Mouse (Mus musculus) cerebellum, adult (tissue): Measurements from ENCODE around the gene Isg15.

Source experiments
- ATAC-seq: cut with Nextera tagmentation; 2 replicates; pipeline ENCODE4 v1.9.2; 2017; ENCODE audit warnings: mild to moderate bottlenecking, moderate library complexity, mixed read lengths; ENCODE audit not compliant: insufficient number of reproducible peaks, low FRiP score, low TSS enrichment

The Isg15 gene

GRCm38 (mm10) chr4:156200623-156201475 lies at the start of gene Isg15:
Gene Isg15 (minus strand): TSS chr4:156200818.
- no peak for ATAC-seq

DNA sequence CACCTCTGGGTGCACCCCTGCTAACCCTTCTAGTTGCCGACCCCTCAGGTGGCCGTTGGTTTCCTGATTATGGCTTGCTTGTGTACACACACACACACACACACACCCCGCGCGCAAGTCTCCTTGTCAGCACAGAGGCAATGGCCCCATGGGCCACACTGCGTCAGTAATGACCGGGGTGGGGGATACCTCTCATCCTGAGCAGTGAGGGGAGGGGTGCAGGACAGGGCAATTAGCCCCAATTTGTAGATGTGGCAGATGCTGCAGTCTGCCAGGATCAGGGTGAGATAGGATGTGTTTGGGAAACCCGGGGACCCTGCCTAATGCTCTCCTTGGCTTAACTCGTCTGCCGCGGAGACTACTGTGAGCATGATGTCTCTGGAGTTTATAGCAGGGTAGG lies 48.9 kb upstream of the Isg15 start:
- no peak for ATAC-seq

- ATAC-seq = no peak
These were observed 36.2 kb upstream of the Isg15 start for GRCm38 (mm10) chr4:156236651-156237447.

DNA sequence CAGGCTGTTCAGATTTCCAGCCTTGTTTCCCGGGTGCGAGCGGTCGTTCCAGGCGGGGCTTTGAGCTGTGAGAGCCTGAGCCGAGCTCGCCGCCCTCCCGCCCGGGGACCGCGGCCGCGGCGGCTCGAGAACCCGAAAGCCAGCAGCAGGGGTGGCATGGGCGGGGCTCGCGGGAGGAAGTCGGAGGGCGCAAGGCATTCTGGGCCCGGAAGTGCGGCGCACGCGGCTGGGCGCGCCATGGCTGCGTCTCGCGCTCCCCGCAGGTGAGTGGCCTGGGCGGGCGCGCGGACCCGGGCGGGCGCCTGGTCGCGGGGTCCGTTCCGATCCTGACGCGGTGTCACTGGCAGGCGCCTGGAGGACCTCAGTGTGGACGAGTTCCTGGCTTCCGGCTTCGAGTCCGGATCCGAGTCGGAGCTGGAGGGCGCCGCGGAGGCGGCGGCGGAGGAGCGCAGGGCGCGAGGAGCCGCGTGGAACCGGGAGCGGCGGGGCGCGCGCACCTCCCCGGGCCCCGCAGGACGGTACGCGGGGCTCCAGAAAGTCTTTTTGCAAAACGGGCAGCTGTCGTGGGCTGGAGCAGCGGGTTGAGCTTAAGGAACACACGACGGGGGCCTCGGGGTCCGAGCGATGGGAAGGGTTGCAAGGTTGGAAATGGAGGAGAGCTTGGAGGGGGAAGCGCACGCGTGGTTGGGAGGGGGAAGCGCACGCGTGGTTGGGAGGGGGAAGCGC lies 35.4 kb upstream of the Isg15 start, which contains the start of gene Noc2l:
Noc2l (plus strand) TSS at position 203 of the 726 bp plus-strand sequence.
- ATAC-seq = peak; percentile 82

- peak; percentile 3; the same call in 1 of the 2 replicates for ATAC-seq
These were observed 34.7 kb upstream of the Isg15 start for GRCm38 (mm10) chr4:156235360-156235770.

- ATAC-seq = peak; percentile 52; the same call in 1 of the 2 replicates
These were observed 34.1 kb upstream of the Isg15 start, which contains the start of gene Plekhn1 for GRCm38 (mm10) chr4:156234701-156235213. Gene Plekhn1 (minus strand): TSS chr4:156234857.

DNA sequence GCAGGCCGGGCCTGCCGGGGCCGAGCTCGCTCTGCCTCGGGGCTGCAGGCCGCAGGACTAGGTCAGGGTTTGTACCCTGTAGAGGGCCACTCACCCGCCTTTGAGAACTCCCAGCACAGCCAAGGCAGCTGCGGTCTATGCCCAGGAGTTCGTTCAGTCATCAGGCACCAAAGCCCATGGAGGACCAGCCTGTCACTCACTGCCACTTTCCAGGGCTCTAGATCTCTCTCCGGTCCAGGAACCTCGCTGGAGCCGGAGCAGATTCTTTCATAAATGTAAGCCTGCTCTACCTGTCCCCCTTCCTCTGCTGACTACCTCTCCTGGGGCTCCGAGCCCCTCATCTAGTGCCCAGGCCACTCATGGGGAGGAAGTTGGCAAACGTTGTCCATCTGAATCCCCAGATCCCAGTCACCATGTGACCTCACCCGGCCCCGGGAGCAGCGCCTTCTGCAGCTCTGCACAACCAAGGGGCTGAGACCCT lies 33.4 kb upstream of the Isg15 start:
- no peak for ATAC-seq

DNA sequence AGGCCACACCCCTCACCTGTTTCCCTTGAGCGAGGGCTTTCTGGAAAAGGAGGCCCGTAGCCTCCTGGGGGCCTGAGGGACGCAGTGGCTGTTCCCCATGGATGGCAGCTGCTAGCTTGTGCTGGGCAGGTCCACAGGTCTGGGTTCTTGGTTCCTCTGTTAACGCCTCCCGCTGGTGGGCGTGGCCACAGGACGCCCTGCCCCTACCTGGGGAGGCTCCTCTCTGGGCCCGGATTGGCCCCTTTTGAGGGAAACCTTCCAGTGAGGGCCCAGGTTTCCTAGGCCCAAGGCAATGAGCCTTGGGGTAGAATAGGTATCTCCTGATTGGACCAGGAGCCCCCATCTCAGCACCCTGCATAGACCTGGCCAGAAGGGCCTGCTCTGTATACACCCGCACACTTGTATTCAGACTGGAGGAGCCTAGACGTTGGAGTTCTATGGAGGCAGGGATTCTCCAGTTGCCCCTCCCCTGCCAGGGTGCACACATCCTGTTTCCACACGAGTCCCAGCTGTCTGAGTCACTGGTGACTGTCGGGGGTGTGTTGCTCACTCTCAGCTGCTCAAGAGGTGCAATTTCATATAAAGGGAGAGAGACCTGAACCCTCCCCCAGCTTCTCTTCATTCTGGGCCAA lies 27.9 kb upstream of the Isg15 start:
- ATAC-seq = no peak

DNA sequence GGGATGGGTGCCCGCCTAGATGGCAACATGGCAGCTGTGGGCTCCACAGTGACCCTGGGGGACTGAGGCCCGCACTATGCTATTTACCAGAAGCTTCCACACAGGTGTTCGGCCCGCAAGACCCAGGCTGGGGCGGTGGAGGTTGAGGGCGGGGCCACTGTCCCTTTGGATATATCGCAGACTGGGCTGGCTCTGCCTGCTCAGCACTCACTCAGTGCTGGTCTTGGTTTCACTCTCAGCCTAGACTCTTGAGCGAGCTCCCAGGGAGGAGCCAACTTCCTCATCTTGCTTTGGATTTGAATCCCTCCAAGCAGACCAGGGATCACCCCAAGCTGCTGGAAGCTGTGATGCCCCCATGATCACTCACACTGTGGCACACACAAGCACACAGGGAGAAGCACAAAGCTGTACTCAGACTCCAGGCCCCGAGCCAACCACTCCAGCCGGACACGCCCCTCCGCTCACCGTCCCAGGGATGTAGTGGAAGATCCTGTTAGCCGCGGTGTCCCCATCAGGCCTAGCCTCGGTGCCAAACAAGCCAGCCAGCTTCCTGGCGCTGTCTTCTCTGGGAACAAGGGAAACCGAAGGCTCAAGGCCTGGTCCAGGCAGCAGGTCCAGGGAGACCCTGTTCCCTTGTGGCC lies 27.3 kb upstream of the Isg15 start:
- no peak for ATAC-seq

DNA sequence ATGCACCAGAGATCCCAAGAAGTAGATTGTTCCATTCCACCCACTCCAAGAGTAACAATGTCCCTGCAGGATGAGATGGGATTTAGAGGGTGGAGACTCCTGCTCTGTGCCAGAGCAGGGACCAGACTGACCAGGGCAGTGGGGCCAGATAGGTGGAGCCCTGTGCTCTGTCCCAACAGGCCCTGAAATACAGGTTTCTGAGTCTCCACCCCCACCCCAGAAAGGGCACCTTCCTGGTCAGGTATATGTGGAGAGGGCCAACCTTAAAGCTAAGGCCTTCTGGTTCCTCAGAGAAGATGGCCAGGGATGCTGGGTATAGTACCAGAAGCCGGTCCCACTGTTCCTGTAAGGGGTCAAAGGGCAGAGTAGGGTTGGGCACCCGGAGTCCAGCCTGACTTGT lies 23.7 kb upstream of the Isg15 start:
- no peak for ATAC-seq

DNA sequence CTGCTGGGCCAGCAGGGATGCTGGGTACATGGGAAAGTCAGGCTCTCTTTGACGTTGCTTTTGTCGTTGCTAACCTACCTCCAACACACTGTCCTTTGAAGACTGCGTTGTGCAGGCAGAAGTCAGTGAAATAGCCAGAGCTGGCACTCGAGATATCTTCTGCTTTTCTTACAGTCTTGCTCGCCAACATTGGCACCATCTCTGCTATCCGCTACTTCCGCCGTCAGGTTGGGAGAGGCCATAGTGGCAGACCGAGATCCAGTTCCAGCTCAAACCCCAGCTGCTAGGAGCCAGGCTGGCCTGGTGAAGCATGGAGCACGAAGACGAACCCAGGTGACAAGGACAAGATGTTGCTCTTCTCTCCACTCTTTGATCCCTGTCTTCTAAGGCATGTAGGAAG lies 19.3 kb upstream of the Isg15 start:
- ATAC-seq = no peak

- ATAC-seq = no peak
These were observed 17.2 kb upstream of the Isg15 start for GRCm38 (mm10) chr4:156217838-156218237.

GRCm38 (mm10) chr4:156217022-156217669 lies 16.5 kb upstream of the Isg15 start:
- no peak for ATAC-seq

DNA sequence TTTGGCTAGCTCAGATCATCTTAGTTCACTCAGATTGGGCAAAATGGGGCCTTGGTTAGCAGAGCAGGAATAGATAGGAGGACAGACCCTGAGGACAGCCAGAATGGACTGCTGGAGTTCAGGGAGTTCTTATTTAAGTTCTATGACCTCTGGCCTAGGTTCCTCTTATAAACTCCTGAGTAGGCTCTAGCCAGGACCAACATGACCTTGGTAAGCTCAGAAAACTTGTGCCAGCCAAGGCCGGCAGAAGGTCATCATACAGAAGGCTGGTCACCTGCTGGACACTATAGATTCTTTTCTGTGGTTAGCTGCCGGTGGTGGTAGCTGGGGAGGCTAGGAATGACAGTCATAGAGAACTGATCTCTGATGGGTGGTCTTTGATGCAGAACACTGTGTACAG lies 15.6 kb upstream of the Isg15 start:
- ATAC-seq = no peak

DNA sequence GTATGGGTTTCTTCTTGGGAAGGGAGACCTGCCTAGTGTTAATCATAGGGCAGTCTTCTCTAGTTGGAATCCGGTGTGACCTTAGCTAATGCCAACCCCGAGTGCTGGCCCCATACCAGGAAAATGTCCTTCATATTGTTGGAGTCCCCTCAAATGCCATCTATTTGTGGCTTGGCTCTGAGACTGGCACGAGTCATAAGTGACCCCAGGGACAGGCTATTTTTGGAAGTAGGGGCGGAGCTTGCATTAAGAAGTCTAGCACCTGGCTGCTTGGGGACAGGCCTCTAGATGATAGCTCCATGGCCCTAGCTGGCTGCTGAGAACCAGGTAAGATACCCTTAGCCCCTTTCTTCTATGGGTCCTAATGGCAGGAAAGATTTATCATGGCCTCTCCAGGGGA lies 15.0 kb upstream of the Isg15 start, which contains the start of gene Perm1:
Perm1 (plus strand) TSS at position 220 of the 400 bp plus-strand sequence.
- ATAC-seq = no peak

DNA sequence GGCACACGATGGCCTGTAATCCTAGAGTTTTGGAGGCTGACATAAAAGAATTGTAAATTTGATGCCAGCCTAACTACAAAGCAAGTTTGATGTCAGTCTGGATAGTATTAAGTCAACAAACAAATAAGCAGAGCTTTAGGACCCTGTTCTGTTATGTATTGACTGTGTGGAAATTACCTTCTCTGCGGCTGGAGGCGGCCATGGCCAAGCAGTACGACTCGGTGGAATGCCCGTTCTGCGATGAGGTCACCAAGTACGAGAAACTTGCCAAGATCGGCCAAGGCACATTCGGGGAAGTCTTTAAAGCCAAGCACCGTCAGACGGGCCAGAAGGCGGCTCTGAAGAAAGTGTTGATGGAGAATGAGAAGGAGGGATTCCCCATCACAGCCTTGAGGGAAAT lies 12.5 kb upstream of the Isg15 start:
- no peak for ATAC-seq

DNA sequence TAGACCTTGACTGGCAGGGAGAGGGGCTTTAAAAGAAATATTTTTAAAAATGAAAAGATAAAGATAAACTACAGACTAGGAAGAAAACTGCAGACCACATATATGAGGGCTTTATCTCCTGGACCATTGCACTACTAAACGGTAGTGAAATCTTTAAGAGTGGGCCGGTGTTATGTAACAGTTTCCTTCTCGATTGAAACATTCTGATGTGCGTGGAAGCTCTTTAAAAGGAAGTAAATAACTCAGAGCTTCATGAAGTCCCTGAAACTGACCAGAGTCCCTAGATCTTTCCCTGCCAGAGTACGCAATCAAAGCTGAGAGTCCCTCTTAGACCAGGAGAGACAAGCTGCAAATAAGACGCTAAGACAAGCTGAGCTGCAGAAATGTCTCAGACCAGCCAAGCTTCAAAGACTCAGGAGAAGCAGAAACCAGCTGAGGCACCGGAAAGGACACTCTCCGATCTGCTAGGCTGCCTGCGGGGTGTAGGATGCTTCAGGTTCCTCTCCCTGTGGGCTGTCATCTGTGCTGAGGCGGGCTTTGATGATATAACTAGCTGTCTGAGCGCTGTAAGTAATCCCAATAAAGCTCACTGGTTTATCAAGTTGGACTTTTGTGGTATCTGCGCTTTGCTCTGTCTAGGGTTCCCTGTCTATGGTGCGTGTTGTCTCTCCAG lies 9.5 kb upstream of the Isg15 start:
- no peak for ATAC-seq

- ATAC-seq = no peak
These were observed 8.3 kb upstream of the Isg15 start for GRCm38 (mm10) chr4:156208872-156209271.
